Mouse (Mus musculus) small intestine, adult 2 months (tissue): ENCODE data around the gene Abcc3.

Experiments used
- CTCF ChIP-seq: fragments of 200-500 bp; IDR thresholded peaks from 2 replicates; pipeline ENCODE4 v1.5.1; 2012; ENCODE audit warnings: low read depth, mild to moderate bottlenecking, control low read depth, inconsistent platforms, low read length, moderate library complexity, mixed read lengths; ENCODE audit not compliant: insufficient replicate concordance, insufficient read length; ENCODE audit errors: extremely low read depth
- POLR2A ChIP-seq: fragments of 200-500 bp; IDR thresholded peaks from 2 replicates; pipeline ENCODE4 v1.6.1; 2012; ENCODE audit warnings: low read depth, mild to moderate bottlenecking, control low read depth, inconsistent platforms, low read length, moderate library complexity

- no peak for TF ChIP-seq POLR2A
- TF ChIP-seq CTCF = no peak
These were observed 32.9 kb upstream of the Abcc3 start for GRCm38 (mm10) chr11:94425656-94426055.
